Mouse (Mus musculus) heart, postnatal 0 days (tissue): ENCODE data around the gene Hc.

Source experiments
- CTCF ChIP-seq: IDR thresholded peaks from 2 replicates; pipeline ENCODE4 v1.5.1; 2016; ENCODE audit warnings: antibody characterized with exemption, control low read depth, low read depth
- EP300 ChIP-seq: IDR thresholded peaks from 2 replicates; pipeline ENCODE4 v1.6.1; 2016; ENCODE audit warnings: antibody characterized with exemption, low read depth

DNA sequence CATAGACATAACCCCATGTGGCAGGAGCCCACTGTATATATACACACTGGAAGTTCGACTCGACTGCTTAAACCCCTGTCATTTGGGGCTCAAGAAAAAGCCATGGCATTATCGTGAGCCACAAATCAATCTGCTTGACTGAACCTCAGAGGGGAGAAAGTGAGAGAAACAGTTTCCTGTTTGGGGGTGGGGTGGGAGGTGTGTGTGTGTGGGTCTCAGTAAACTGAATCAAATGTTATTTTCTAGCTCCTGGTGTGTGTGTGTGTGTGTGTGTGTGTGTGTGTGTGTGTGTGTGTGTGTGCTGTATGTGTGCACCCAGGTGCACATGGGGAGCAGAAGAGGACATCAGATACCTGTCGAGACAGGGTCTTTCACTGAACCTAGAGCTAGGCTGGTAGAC, 108.2 kb downstream of the Hc start:
- TF ChIP-seq CTCF (no peak), EP300 (no peak)
